Comparison of ENCODE assay signal across 8 mouse cellular contexts in genomic region chr6:72824971-72825737, GRCm38 (mm10). TPM values are rescaled to one million over a fixed set of nuclear protein-coding genes. Genes with fewer than 3 reads are reported as not detected.
DNase-seq lines count a peak whose midpoint lies in the region; ATAC-seq lines count a peak whose summit lies in the region.

No protein-coding gene starts in this region.

- H3K9ac ChIP-seq in limb, embryonic 13.5 days: peak overlapping the region; percentile 55
- 0 out of 2 replicates have a peak overlapping the region, but pooled peaks have one; percentile 9 for H3K9ac ChIP-seq in neural tube, embryonic 15.5 days (replicated peaks)

- H3K27me3 ChIP-seq in embryonic facial prominence, embryonic 10.5 days (replicated peaks; ENCODE audit: low read depth, poor library complexity, severe bottlenecking): peaks cover 22% of the 10 kb centered on the region
- H3K27me3 ChIP-seq in limb, embryonic 13.5 days: peaks cover 12% of the 10 kb centered on the region; the same call in 1 of the 2 replicates
- no peaks in the 10 kb centered on the region; the same call in 1 of the 2 replicates for H3K27me3 ChIP-seq in neural tube, embryonic 15.5 days (replicated peaks)

- 5% methylated on average over 26 of the region's 26 CpGs for WGBS in embryonic facial prominence, embryonic 10.5 days
- 6% methylated on average over 26 of the region's 26 CpGs for WGBS in limb, embryonic 13.5 days
- 4% methylated on average over 25 of the region's 26 CpGs for WGBS in neural tube, embryonic 15.5 days

- DNase-seq in R1 (ENCODE audit: low read depth, low spot score): peak; percentile 81
- DNase-seq in embryonic facial prominence, embryonic 10.5 days (ENCODE audit: low spot score): peak; percentile 55
- peak; percentile 11 to 20 for DNase-seq in heart, postnatal 14 days
- no peak for DNase-seq in adrenal gland, postnatal 36 days
- DNase-seq in gastrocnemius, adult 18-20 months (ENCODE audit: low spot score): no peak
- DNase-seq in cerebellum, adult 18-20 months: no peak

- H3K36me3 ChIP-seq in embryonic facial prominence, embryonic 10.5 days (replicated peaks): no peaks in the 10 kb centered on the region
- no peaks in the 10 kb centered on the region for H3K36me3 ChIP-seq in limb, embryonic 13.5 days
- H3K36me3 ChIP-seq in neural tube, embryonic 15.5 days: no peaks in the 10 kb centered on the region

- H3K4me1 ChIP-seq in embryonic facial prominence, embryonic 10.5 days: peaks cover 17% of the 10 kb centered on the region
- peaks cover 11% of the 10 kb centered on the region for H3K4me1 ChIP-seq in limb, embryonic 13.5 days
- peaks cover 11% of the 10 kb centered on the region for H3K4me1 ChIP-seq in neural tube, embryonic 15.5 days

- ATAC-seq in limb, embryonic 13.5 days (ENCODE audit: low FRiP score, low read depth): peak; percentile 53; the same call in 1 of the 2 replicates
- peak; percentile 50; the same call in 1 of the 2 replicates for ATAC-seq in neural tube, embryonic 15.5 days (ENCODE audit: low FRiP score)

- H3K27ac ChIP-seq in embryonic facial prominence, embryonic 10.5 days (replicated peaks): peak overlapping the region; percentile 78
- H3K27ac ChIP-seq in limb, embryonic 13.5 days: 0 out of 2 replicates have a peak overlapping the region, but pooled peaks have one; percentile 33
- no peak overlapping the region for H3K27ac ChIP-seq in neural tube, embryonic 15.5 days (replicated peaks)

- intact Hi-C loops in heart, postnatal 14 days (cut with DNase I): no loop called here

- peak overlapping the region; percentile 61 for H3K4me2 ChIP-seq in limb, embryonic 13.5 days (replicated peaks)
- peak overlapping the region; percentile 48 for H3K4me2 ChIP-seq in neural tube, embryonic 15.5 days

- H3K4me3 ChIP-seq in embryonic facial prominence, embryonic 10.5 days: peak overlapping the region; percentile 52
- peak overlapping the region; percentile 31 for H3K4me3 ChIP-seq in limb, embryonic 13.5 days
- H3K4me3 ChIP-seq in neural tube, embryonic 15.5 days (replicated peaks): peak overlapping the region; percentile 18

- peaks cover 3% of the 10 kb centered on the region; the same call in 1 of the 2 replicates for H3K9me3 ChIP-seq in embryonic facial prominence, embryonic 10.5 days
- no peaks in the 10 kb centered on the region for H3K9me3 ChIP-seq in limb, embryonic 13.5 days
- H3K9me3 ChIP-seq in neural tube, embryonic 15.5 days (replicated peaks): no peaks in the 10 kb centered on the region

RNA-seq across cellular contexts. Expression of gene Tcf7l1, which starts 36.1 kb away (rescaled TPM):
- polyA plus RNA-seq in embryonic facial prominence, embryonic 10.5 days (2016; fragmentation: Nextera tagmentation; extraction: Ambion mirVana): 34.8 and 37.1 TPM in 2 replicates
- total RNA-seq in heart, postnatal 14 days (2021): 10 to 100 TPM; 15.0 to 17.8 TPM
- 46.8 and 47.3 TPM in 2 replicates for polyA plus RNA-seq in limb, embryonic 13.5 days (2015; fragmentation: Nextera tagmentation; extraction: Ambion mirVana)
- 7.0 and 9.8 TPM in 2 replicates for polyA plus RNA-seq in neural tube, embryonic 15.5 days (2015; fragmentation: Nextera tagmentation; extraction: Ambion mirVana)
- total RNA-seq in adrenal gland, postnatal 36 days (2021): 10 to 100 TPM; 12.3 to 14.7 TPM
- 1 to 10 TPM; 4.3 to 5.3 TPM for total RNA-seq in gastrocnemius, adult 18-20 months (2021)

Comparison
In these comparisons a context has a peak if more than half of its experiments do, and no peak if none do; other contexts are left out.
1. DNase-seq: peak in R1 (single experiment), embryonic facial prominence, embryonic 10.5 days (single experiment) and heart, postnatal 14 days (2 of 2); none in adrenal gland, postnatal 36 days (0 of 2), gastrocnemius, adult 18-20 months (single experiment) and cerebellum, adult 18-20 months (0 of 2).
2. Peak in every context shown above with its lines, with median percentiles within 50 percentile points of each other: H3K4me3 ChIP-seq.